Mouse (Mus musculus): ENCODE results near the gene Klf11. TPM values are rescaled to one million over a fixed set of nuclear protein-coding genes. Genes with fewer than 3 reads are reported as not detected.
A peak's percentile ranks its signal among the peaks of the same experiment; 100 is the strongest.
"Not testable (repeated sequence)": the region's sequence is repeated elsewhere in the genome, so short reads cannot be mapped to it uniquely, and the experiment has no call there.

The Klf11 gene
- total RNA-seq (2015; ENCODE audit: low replicate concordance) = 4.8 and 7.9 TPM in 2 replicates
- 11.8 and 14.8 TPM in 2 replicates for total RNA-seq (2017; ENCODE audit: low replicate concordance)

DNA sequence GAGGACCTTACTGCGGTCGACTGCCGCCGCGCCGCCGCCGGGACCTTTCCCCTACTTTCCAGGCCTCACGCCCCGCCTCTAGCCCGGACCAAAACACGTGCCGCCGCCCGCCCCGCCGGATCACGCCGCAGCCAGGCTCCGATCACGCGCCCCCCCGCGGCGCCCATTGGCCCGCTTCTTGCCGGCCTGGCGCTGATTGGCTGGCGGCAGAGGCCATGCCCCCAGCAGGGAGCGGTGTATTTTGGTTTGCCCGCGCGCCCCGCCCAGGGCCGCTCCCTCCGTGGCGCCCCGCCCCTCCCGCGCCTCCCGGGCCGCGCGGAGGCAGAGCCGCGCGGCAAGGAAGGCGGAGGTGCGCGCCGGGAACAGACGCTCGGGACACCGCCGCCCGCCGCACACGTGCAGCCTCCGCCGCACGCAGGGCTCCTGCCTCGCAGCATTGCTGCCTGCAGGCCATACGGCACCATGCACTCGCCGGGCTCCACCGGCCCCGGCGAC, at the start of gene Klf11:
Klf11 (plus strand) TSS at position 212 of the 495 bp plus-strand sequence.
- peak; percentile 70 for ATAC-seq (replicated peaks; ENCODE audit: low FRiP score, poor library complexity, severe bottlenecking)

DNA sequence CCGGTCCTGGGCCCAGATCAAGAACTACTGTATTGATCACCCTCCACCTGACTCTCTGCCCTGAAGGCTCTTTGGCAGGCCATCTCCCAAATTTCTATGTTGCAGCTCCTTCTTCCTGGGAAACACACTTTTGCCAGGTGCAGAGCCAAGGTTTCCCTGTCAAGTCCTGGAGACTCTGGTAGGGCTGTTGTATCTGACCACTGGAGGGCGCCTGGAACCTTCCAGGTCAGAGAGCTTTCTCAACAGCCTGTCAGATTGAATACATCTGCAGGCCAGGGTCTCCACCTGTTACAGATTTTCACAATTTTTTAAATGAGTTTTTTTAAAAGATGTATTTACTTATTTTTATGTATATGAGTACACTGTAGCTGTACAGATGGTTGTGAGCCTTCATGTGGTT, 47.8 kb upstream of the Klf11 start:
- 0 out of 2 replicates have a peak, but pooled peaks have one; percentile 57 for ATAC-seq (replicated peaks; ENCODE audit: low FRiP score, poor library complexity, severe bottlenecking)

GRCm38 (mm10) chr12:24606166-24606565, 44.9 kb upstream of the Klf11 start:
- no peak for ATAC-seq (replicated peaks; ENCODE audit: low FRiP score, poor library complexity, severe bottlenecking)

- ATAC-seq (replicated peaks; ENCODE audit: low FRiP score, poor library complexity, severe bottlenecking) = no peak
Measured at GRCm38 (mm10) chr12:24612591-24612990, 38.5 kb upstream of the Klf11 start.

DNA sequence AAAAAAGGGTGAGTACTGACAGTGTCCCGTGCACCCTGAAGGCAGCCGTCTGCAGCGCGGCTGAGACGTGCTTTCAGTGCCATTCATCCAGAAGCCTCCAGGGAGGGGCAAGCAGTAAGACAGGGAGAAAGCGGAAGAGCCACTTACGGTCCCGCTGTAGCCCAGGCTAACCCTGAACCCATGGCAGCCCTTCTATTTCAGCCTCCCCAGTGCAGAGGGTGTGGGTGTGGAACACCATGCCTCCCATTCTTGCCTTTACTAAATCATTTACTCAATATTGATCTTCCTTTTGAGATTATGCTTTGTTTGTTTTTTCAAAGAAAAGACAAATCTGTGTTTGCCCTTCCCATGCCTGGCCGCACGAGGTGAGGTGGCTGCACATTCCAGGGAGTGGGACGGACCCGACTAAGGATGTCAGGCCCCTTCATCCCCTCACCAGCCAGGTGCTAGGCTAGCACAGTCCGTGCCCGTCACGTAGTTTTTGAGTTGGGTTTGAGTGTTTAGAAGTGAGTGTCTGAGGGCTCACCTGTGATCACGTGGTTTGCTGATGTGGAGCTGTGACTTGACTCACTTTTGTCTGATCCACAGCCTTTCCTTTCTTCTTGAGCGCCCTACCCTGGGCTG, 36.5 kb upstream of the Klf11 start:
- no peak for ATAC-seq (replicated peaks; ENCODE audit: low FRiP score, poor library complexity, severe bottlenecking)

GRCm38 (mm10) chr12:24615140-24615539, 35.9 kb upstream of the Klf11 start:
- no peak for ATAC-seq (replicated peaks; ENCODE audit: low FRiP score, poor library complexity, severe bottlenecking)

DNA sequence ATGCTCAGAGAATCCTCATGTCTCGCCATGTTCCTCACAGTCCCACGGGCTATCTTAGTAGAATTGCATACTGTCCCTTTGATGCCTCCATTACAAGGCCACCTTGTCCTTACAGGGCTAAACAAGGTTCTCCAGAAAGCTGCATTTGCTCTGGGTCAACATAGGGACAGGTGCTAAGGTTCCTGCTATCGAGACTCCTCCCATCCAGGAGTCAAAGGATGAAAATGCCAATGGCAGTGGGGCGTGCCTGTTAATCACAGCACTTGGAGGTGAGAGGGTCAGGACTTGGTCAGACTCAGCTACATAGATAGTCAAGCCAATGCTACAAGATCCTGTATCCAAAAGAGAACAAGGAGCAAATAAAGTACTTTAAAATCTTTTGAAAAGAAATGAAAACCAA, 31.6 kb upstream of the Klf11 start:
- ATAC-seq (replicated peaks; ENCODE audit: low FRiP score, poor library complexity, severe bottlenecking) = no peak

- ATAC-seq (replicated peaks; ENCODE audit: low FRiP score, poor library complexity, severe bottlenecking) = no peak
Measured at GRCm38 (mm10) chr12:24623486-24624251, 27.4 kb upstream of the Klf11 start.

GRCm38 (mm10) chr12:24626401-24626800, 24.7 kb upstream of the Klf11 start:
- ATAC-seq (replicated peaks; ENCODE audit: low FRiP score, poor library complexity, severe bottlenecking) = no peak

GRCm38 (mm10) chr12:24627215-24627614, 23.9 kb upstream of the Klf11 start:
- no peak for ATAC-seq (replicated peaks; ENCODE audit: low FRiP score, poor library complexity, severe bottlenecking)

- ATAC-seq (replicated peaks; ENCODE audit: low FRiP score, poor library complexity, severe bottlenecking) = peak; percentile 37
Measured at GRCm38 (mm10) chr12:24630220-24630619, 20.9 kb upstream of the Klf11 start.

- no peak for ATAC-seq (replicated peaks; ENCODE audit: low FRiP score, poor library complexity, severe bottlenecking)
Measured at GRCm38 (mm10) chr12:24632404-24632803, 18.7 kb upstream of the Klf11 start.

DNA sequence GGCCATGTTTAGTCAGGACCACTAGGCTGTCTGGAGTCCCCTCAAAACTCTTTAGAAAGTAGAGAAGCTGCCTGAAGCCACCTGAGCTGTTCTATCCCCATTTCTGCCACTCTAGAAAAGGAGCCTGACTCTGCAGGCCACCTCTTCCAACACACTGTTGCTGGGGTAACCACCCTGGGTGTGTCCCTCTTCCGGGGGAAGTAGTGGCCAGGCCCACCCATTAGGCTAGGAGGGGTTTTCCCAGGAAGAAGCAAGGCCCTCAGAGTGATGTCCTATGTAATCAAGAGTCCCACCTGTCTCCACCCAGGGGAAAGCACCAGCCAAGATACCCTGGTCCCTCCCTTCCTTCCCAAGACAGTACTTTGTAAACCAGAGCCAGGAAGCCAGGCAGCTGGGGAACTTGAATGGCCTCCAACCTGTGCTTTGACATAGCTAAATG, 17.3 kb upstream of the Klf11 start:
- peak; percentile 80 for ATAC-seq (replicated peaks; ENCODE audit: low FRiP score, poor library complexity, severe bottlenecking)

GRCm38 (mm10) chr12:24634212-24634611, 16.9 kb upstream of the Klf11 start:
- ATAC-seq (replicated peaks; ENCODE audit: low FRiP score, poor library complexity, severe bottlenecking) = peak; percentile 49

- no peak for ATAC-seq (replicated peaks; ENCODE audit: low FRiP score, poor library complexity, severe bottlenecking)
Measured at GRCm38 (mm10) chr12:24634648-24635047, 16.4 kb upstream of the Klf11 start.

- ATAC-seq (replicated peaks; ENCODE audit: low FRiP score, poor library complexity, severe bottlenecking) = not testable (repeated sequence)
Measured at GRCm38 (mm10) chr12:24638787-24639186, 12.3 kb upstream of the Klf11 start.

GRCm38 (mm10) chr12:24642370-24642802, 8.7 kb upstream of the Klf11 start:
- ATAC-seq (replicated peaks; ENCODE audit: low FRiP score, poor library complexity, severe bottlenecking) = peak; percentile 15; the same call in 1 of the 2 replicates

DNA sequence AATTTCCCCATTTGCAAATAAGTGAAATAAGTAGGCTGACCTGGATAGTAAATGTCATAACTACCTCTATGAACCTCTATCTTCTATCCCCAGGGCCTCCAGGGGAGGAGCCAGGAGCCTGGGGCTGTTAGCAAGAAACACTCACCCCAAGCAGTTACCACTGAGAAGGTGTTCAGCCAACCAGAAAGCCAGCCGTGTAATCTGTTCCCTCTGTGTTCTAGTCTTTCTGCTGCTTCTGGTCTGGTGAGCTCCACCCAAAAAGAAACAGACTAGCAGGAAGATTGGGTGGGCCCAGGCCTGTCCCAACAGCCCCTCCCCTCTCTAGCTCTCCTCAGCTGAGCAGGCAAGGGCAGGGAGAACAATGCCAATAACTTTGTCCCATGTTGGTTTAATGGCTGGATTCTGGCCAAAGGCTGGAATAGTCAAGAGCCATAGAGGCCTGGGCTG, 6.9 kb upstream of the Klf11 start:
- peak; percentile 76 for ATAC-seq (replicated peaks; ENCODE audit: low FRiP score, poor library complexity, severe bottlenecking)

DNA sequence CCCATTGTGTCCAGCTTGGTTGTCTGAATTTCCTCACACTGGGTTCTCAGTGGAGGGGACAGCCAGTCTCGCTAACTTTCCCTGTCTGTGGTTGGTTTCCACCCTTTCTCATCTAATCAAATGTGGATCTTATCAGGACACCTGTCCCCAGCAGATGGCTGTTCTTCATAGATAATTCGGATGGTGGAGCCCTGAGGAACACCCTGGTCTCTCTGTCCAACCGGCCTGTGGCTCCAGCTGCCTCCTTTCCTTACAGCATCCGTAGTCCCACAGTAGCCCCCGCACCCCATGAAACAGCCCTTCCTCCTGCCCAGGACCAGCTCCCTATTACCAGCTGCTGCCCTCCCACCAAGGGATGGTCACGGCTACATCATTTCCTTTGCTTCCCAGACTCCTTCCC, 5.2 kb upstream of the Klf11 start:
- ATAC-seq (replicated peaks; ENCODE audit: low FRiP score, poor library complexity, severe bottlenecking) = peak; percentile 64

- no peak for ATAC-seq (replicated peaks; ENCODE audit: low FRiP score, poor library complexity, severe bottlenecking)
Measured at GRCm38 (mm10) chr12:24648094-24648493, 3.0 kb upstream of the Klf11 start.

Measured in erythroblast, adult 5-6 weeks (primary cell).